Comparison of ENCODE assay signal across 17 mouse cellular contexts in the genomic region with DNA sequence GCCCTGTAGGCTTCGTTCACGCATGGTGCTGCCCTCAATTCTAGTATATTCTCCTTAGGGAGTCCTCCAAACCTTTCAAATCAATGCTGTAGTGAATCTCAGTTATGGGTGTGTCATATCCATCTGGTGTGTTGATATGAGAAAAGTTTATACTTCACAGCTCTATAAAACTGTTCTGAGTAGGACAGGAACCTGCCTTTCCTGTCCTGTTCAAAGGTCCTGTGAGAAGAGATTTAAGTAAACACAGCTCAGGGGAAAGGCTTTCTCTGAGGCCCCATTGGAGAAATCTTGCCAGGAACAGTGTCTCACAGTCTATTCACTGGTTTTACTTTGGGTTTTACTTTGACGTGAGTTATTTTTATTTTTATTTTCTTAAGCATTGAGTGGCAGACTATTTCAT. TPM values are rescaled to one million over a fixed set of nuclear protein-coding genes. Genes with fewer than 3 reads are reported as not detected.
"Had no signal": no experiment of that assay in that cellular context is flagged by ENCODE, and none has a peak within 500 bp of the region (broad histone marks: within the 10 kb centered on the region; RNA-seq: fewer than 3 reads in every experiment).

No protein-coding gene starts in this region.

- H3K27me3 ChIP-seq: liver, embryonic 13.5 days; midbrain, embryonic 12.5 days; midbrain, embryonic 15.5 days; neural tube, embryonic 12.5 days; neural tube, embryonic 15.5 days had no signal

- H3K36me3 ChIP-seq: liver, embryonic 13.5 days; midbrain, embryonic 12.5 days; midbrain, embryonic 15.5 days; neural tube, embryonic 12.5 days; neural tube, embryonic 15.5 days had no signal

- H3K4me2 ChIP-seq: liver, embryonic 13.5 days; lung, embryonic 14.5 days; midbrain, embryonic 12.5 days; midbrain, embryonic 15.5 days; neural tube, embryonic 12.5 days; neural tube, embryonic 15.5 days had no signal

- H3K27ac ChIP-seq: left cerebral cortex, adult 2 months; liver, embryonic 13.5 days; midbrain, embryonic 12.5 days; midbrain, embryonic 15.5 days; neural tube, embryonic 12.5 days; neural tube, embryonic 15.5 days had no signal

- ATAC-seq: midbrain, embryonic 15.5 days had no signal

- H3K4me3 ChIP-seq: left cerebral cortex, adult 2 months; liver, embryonic 13.5 days; midbrain, embryonic 12.5 days; midbrain, embryonic 15.5 days; neural tube, embryonic 12.5 days; neural tube, embryonic 15.5 days had no signal

- H3K9me3 ChIP-seq: liver, embryonic 13.5 days; midbrain, embryonic 12.5 days; midbrain, embryonic 15.5 days; neural tube, embryonic 12.5 days; neural tube, embryonic 15.5 days had no signal

- H3K4me1 ChIP-seq: liver, embryonic 13.5 days; midbrain, embryonic 12.5 days; midbrain, embryonic 15.5 days; neural tube, embryonic 12.5 days; neural tube, embryonic 15.5 days had no signal

- H3K9ac ChIP-seq: liver, embryonic 13.5 days; lung, embryonic 14.5 days; midbrain, embryonic 12.5 days; midbrain, embryonic 15.5 days; neural tube, embryonic 12.5 days; neural tube, embryonic 15.5 days had no signal

- DNase-seq: kidney, adult 18-20 months; kidney, adult 9 months; kidney, postnatal 14 days; layer of hippocampus, postnatal 36 days; liver, embryonic 13.5 days; lung, embryonic 14.5 days; lung, postnatal 14 days; retina, postnatal 1 day; right cerebral cortex, postnatal 25 days; thymus, adult 18-20 months; thymus, postnatal 4 days had no signal

RNA-seq across cellular contexts. Expression of a gene that starts 22.5 kb away (rescaled TPM):
- total RNA-seq: megakaryocyte, adult 5-6 weeks had no signal
